Mouse (Mus musculus): Measurements from ENCODE around the gene Stk39.

- TF ChIP-seq POLR2A (IDR thresholded peaks at IDR 0.05; ENCODE audit: borderline replicate concordance, extremely low read depth, low read depth, low read length) = no peak
- no peak for TF ChIP-seq CTCF (IDR thresholded peaks at IDR 0.05; ENCODE audit: insufficient read depth, low read length)
Measured at GRCm38 (mm10) chr2:68377251-68377681, 94.8 kb downstream of the Stk39 start.

Measured in lung, adult 2 months (tissue).